Mouse (Mus musculus): ENCODE measurements around the gene Yae1d1.
"Not testable (repeated sequence)": the region's sequence is repeated elsewhere in the genome, so short reads cannot be mapped to it uniquely, and the experiment has no call there.

Yae1d1 gene

GRCm38 (mm10) chr13:17992697-17993514, at the start of gene Yae1d1:
TSS of gene Yae1d1 (minus strand) at chr13:17993349.
- DNase-seq (ENCODE audit: low spot score in 2 of 2): peak; percentile 76 to 93

GRCm38 (mm10) chr13:18038814-18039213, 45.7 kb upstream of the Yae1d1 start:
- no peak for DNase-seq (ENCODE audit: low spot score in 2 of 2)

GRCm38 (mm10) chr13:18016604-18017003, 23.5 kb upstream of the Yae1d1 start:
- DNase-seq (ENCODE audit: low spot score in 2 of 2): no peak

GRCm38 (mm10) chr13:18013205-18013604, 20.1 kb upstream of the Yae1d1 start:
- DNase-seq (ENCODE audit: low spot score in 2 of 2): no peak

- no peak for DNase-seq (ENCODE audit: low spot score in 2 of 2)
Measured at GRCm38 (mm10) chr13:18011055-18011454, 17.9 kb upstream of the Yae1d1 start.

GRCm38 (mm10) chr13:17993515-17993847, 332 bp upstream of the Yae1d1 start:
- DNase-seq (ENCODE audit: low spot score in 2 of 2): no peak

GRCm38 (mm10) chr13:17992009-17992408, 1.1 kb downstream of the Yae1d1 start:
- no peak for DNase-seq (ENCODE audit: low spot score in 2 of 2)

GRCm38 (mm10) chr13:17983194-17983593, 10.0 kb downstream of the Yae1d1 start:
- peak in 1 of 2 experiments; percentile 57 for DNase-seq (ENCODE audit: low spot score in 2 of 2)

GRCm38 (mm10) chr13:17982634-17983033, 10.5 kb downstream of the Yae1d1 start:
- no peak for DNase-seq (ENCODE audit: low spot score in 2 of 2)

GRCm38 (mm10) chr13:17976854-17977739, 16.1 kb downstream of the Yae1d1 start:
- no peak for DNase-seq (ENCODE audit: low spot score in 2 of 2)

- DNase-seq (ENCODE audit: low spot score in 2 of 2): no peak
Measured at GRCm38 (mm10) chr13:17975891-17976290, 17.3 kb downstream of the Yae1d1 start.

GRCm38 (mm10) chr13:17975457-17975856, 17.7 kb downstream of the Yae1d1 start:
- DNase-seq (ENCODE audit: low spot score in 2 of 2): no peak

GRCm38 (mm10) chr13:17974734-17975133, 18.4 kb downstream of the Yae1d1 start:
- DNase-seq (ENCODE audit: low spot score in 2 of 2): no peak

GRCm38 (mm10) chr13:17960613-17961012, 32.5 kb downstream of the Yae1d1 start:
- DNase-seq (ENCODE audit: low spot score in 2 of 2): no peak

- no peak for DNase-seq (ENCODE audit: low spot score in 2 of 2)
Measured at GRCm38 (mm10) chr13:17954282-17954681, 38.9 kb downstream of the Yae1d1 start.

- DNase-seq (ENCODE audit: low spot score in 2 of 2): not testable (repeated sequence)
Measured at GRCm38 (mm10) chr13:17950581-17950980, 42.6 kb downstream of the Yae1d1 start.

- no peak for DNase-seq (ENCODE audit: low spot score in 2 of 2)
Measured at GRCm38 (mm10) chr13:17949555-17949954, 43.6 kb downstream of the Yae1d1 start.

GRCm38 (mm10) chr13:17944078-17944917, 48.9 kb downstream of the Yae1d1 start, which contains the start of gene Rala:
TSS of gene Rala (minus strand) at chr13:17944239.
- peak; percentile 77 to 91 for DNase-seq (ENCODE audit: low spot score in 2 of 2)

GRCm38 (mm10) chr13:17943306-17944077, 49.7 kb downstream of the Yae1d1 start:
- DNase-seq (ENCODE audit: low spot score in 2 of 2): peak in 1 of 2 experiments; percentile 20

GRCm38 (mm10) chr13:17942338-17942737, 50.8 kb downstream of the Yae1d1 start:
- DNase-seq (ENCODE audit: low spot score in 2 of 2): no peak

Data from spleen, postnatal 10 days (tissue).